Mouse (Mus musculus): ENCODE data around the gene Naa50.

GRCm38 (mm10) chr16:44133187-44133586 is 6.4 kb upstream of the Naa50 start:
- TF ChIP-seq CTCF (IDR thresholded peaks at IDR 0.05; ENCODE audit: low read depth) = no peak
- no peak for TF ChIP-seq EP300 (IDR thresholded peaks at IDR 0.05; ENCODE audit: low read depth)

Measured in liver, embryonic 14.5 days (tissue).